Comparison of ENCODE assay signal across 19 mouse cellular contexts in the genomic region with DNA sequence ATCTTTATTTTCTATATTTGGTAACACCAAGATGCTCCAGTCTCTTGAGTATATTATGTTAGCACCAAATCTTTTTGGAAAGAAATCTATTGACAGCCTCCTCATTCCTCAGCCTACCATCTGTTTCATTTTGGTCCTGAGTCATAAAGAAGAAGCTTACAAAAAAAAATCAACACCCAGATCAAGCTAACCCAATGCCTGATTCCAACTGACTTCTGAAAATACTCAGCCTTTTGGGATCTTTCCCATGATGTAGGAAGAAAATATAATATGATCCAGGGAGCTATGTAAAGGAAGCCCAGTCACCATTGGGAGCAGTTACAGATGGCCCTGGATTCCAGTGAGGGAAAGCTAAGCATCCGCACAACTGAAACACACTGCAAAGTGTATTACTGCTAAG.
A peak's percentile ranks its signal among the peaks of the same experiment; 100 is the strongest.
DNase-seq lines count a peak whose midpoint lies in the region; TF ChIP-seq lines count a peak whose summit lies in the region.
"Had no signal": no experiment of that assay in that cellular context is flagged by ENCODE, and none has a peak within 500 bp of the region (broad histone marks: within the 10 kb centered on the region; RNA-seq: fewer than 3 reads in every experiment).

No protein-coding gene starts in this region.

- H3K27me3 ChIP-seq in heart, embryonic 10.5 days (ENCODE audit: insufficient read depth, poor library complexity, severe bottlenecking) = no peaks in the 10 kb centered on the region
- H3K27me3 ChIP-seq: embryonic facial prominence, embryonic 13.5 days; midbrain, embryonic 12.5 days; neural tube, embryonic 13.5 days had no signal

- H3K4me1 ChIP-seq in heart, embryonic 10.5 days = no peaks in the 10 kb centered on the region
- H3K4me1 ChIP-seq: embryonic facial prominence, embryonic 13.5 days; midbrain, embryonic 12.5 days; neural tube, embryonic 13.5 days had no signal

- H3K27ac ChIP-seq in left cerebral cortex, adult 2 months = peak overlapping the region; percentile 50; the same call in 1 of the 2 replicates
- no peak overlapping the region for H3K27ac ChIP-seq in heart, embryonic 10.5 days
- H3K27ac ChIP-seq: embryonic facial prominence, embryonic 13.5 days; gastrocnemius, adult 2 months; hindbrain, embryonic 14.5 days; midbrain, embryonic 12.5 days; neural tube, embryonic 13.5 days; stomach, postnatal 0 days had no signal

- no peak for TF ChIP-seq CTCF in left cerebral cortex, adult 2 months (IDR thresholded peaks at IDR 0.05)

- no peaks in the 10 kb centered on the region for H3K9me3 ChIP-seq in heart, embryonic 10.5 days
- H3K9me3 ChIP-seq: embryonic facial prominence, embryonic 13.5 days; midbrain, embryonic 12.5 days; neural tube, embryonic 13.5 days had no signal

- no peaks in the 10 kb centered on the region for H3K36me3 ChIP-seq in heart, embryonic 10.5 days
- H3K36me3 ChIP-seq: embryonic facial prominence, embryonic 13.5 days; midbrain, embryonic 12.5 days; neural tube, embryonic 13.5 days had no signal

- intact Hi-C loops in left cerebral cortex, adult 2 months (cut with DNase I) = loop anchor here (5.0 kb wide), 1 partner anchor 183 kb away; no protein-coding TSS in a partner anchor

- WGBS in heart, embryonic 10.5 days = 85% methylated on average over 1 of the region's 1 CpGs

- H3K4me3 ChIP-seq in left cerebral cortex, adult 2 months = no peak overlapping the region
- H3K4me3 ChIP-seq in heart, embryonic 10.5 days = no peak overlapping the region
- H3K4me3 ChIP-seq: embryonic facial prominence, embryonic 13.5 days; gastrocnemius, adult 2 months; midbrain, embryonic 12.5 days; neural tube, embryonic 13.5 days had no signal

- DNase-seq in layer of hippocampus, adult 18-20 months (ENCODE audit: low spot score in 2 of 2) = peak; percentile 3 to 35
- DNase-seq in layer of hippocampus, postnatal 36 days = no peak
- DNase-seq in right cerebral cortex, postnatal 36 days (ENCODE audit: low spot score in 2 of 2) = peak; percentile 4 to 18
- no peak for DNase-seq in right cerebral cortex, postnatal 25 days
- no peak for DNase-seq in left cerebral cortex, adult 2 months (ENCODE audit: extremely low spot score in 1 of 2, low spot score in 2 of 2)
- DNase-seq in heart, embryonic 10.5 days (ENCODE audit: low spot score) = no peak
- DNase-seq in thymus, postnatal 4 days = no peak
- DNase-seq: cerebellum, adult 9-11 months; gastrocnemius, adult 2 months; heart, adult 11 months; heart, postnatal 36 days; kidney, adult 9 months; kidney, postnatal 25 days; liver had no signal

Comparison
In these comparisons a context has a peak if more than half of its experiments do, and no peak if none do; other contexts are left out.
1. DNase-seq: peak in layer of hippocampus, adult 18-20 months (2 of 2) and right cerebral cortex, postnatal 36 days (2 of 2); none in layer of hippocampus, postnatal 36 days (0 of 2), right cerebral cortex, postnatal 25 days (single experiment), left cerebral cortex, adult 2 months (0 of 2), heart, embryonic 10.5 days (single experiment) and thymus, postnatal 4 days (single experiment).